Mouse (Mus musculus): ENCODE measurements at regions not wholly inside any gene's neighbourhood (a gene's known extent, or its start where the extent isn't known, plus 50 kb on each side); places are given as distances from the start of the nearest gene placed in this dataset.

DNA sequence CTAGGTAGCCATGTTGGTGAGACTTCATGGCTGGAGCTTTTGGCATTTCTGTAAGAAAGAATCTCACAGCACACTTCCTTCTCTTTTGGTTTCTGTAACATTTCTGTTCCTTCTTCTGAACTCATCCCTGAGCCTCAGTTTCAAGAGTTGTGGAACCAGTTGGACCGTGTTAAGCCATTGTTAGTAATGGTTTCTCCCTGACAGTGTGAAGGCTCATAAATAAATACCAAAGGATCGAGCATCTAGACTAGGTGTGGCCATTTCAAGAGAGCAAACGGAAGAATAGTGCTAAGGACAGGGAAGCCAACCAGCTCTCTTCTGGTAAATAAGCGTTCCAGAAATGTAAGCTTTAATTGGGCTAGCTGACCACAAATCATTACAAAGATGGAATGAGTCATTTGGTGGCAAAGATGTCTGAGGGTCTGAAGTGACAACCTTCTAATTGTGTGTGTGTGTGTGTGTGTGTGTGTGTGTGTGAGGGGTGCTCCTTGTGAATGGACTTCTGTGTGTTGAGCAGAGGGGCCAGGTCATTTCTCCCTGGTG, 71.7 kb upstream of the Cdkn2b start:
- no peak for TF ChIP-seq CTCF (IDR thresholded peaks at IDR 0.05; ENCODE audit: borderline replicate concordance, extremely low read depth, insufficient read depth, insufficient read length)
- no peak for TF ChIP-seq POLR2A (IDR thresholded peaks at IDR 0.05; ENCODE audit: borderline replicate concordance, extremely low read depth, insufficient read depth, insufficient read length, poor library complexity, severe bottlenecking)
